Mouse (Mus musculus) layer of hippocampus, postnatal 10 days (tissue): ENCODE measurements at regions not wholly inside any gene's neighbourhood (a gene's known extent, or its start where the extent isn't known, plus 50 kb on each side); places are given as distances from the start of the nearest gene placed in this dataset.

Experiments used
- DNase-seq, 2 experiments: peaks; one replicate each; pipeline ENCODE4 v3.0.0; 2021; ENCODE audit warnings: low spot score in 2 of 2

GRCm38 (mm10) chr15:56166236-56166635, 1311.2 kb downstream of the Slc22a22 start:
- DNase-seq: no peak

- no peak for DNase-seq
Observed at GRCm38 (mm10) chr15:56158726-56159125, 1318.7 kb downstream of the Slc22a22 start.

- DNase-seq: no peak
Observed at GRCm38 (mm10) chr15:56139451-56139850, 1338.0 kb downstream of the Slc22a22 start.

GRCm38 (mm10) chr15:56136420-56136970, 1340.9 kb downstream of the Slc22a22 start:
- no peak for DNase-seq

- no peak for DNase-seq
Observed at GRCm38 (mm10) chr15:56128029-56128428, 1349.4 kb downstream of the Slc22a22 start.

- DNase-seq: no peak
Observed at GRCm38 (mm10) chr15:56119287-56120065, 1357.9 kb downstream of the Slc22a22 start.

- no peak for DNase-seq
Observed at GRCm38 (mm10) chr15:56108313-56108712, 1369.1 kb downstream of the Slc22a22 start.

GRCm38 (mm10) chr15:56107719-56108118, 1369.7 kb downstream of the Slc22a22 start:
- no peak for DNase-seq

- DNase-seq: no peak
Observed at GRCm38 (mm10) chr15:56100133-56100735, 1377.2 kb downstream of the Slc22a22 start.

- DNase-seq: no peak
Observed at GRCm38 (mm10) chr15:56077838-56078567, 1399.4 kb downstream of the Slc22a22 start.

GRCm38 (mm10) chr15:56077081-56077480, 1400.3 kb downstream of the Slc22a22 start:
- DNase-seq: no peak

- DNase-seq: no peak
Observed at GRCm38 (mm10) chr15:56076680-56077079, 1400.7 kb downstream of the Slc22a22 start.

- DNase-seq: no peak
Observed at GRCm38 (mm10) chr15:56069511-56069910, 1407.9 kb downstream of the Slc22a22 start.

- DNase-seq: no peak
Observed at GRCm38 (mm10) chr15:56067214-56067613, 1410.2 kb downstream of the Slc22a22 start.

GRCm38 (mm10) chr15:56066540-56066939, 1410.9 kb downstream of the Slc22a22 start:
- DNase-seq: no peak

- no peak for DNase-seq
Observed at GRCm38 (mm10) chr15:56065872-56066534, 1411.4 kb downstream of the Slc22a22 start.

GRCm38 (mm10) chr15:56062576-56062975, 1414.8 kb downstream of the Slc22a22 start:
- no peak for DNase-seq

- DNase-seq: no peak
Observed at GRCm38 (mm10) chr15:56061326-56061725, 1416.1 kb downstream of the Slc22a22 start.

GRCm38 (mm10) chr15:56050716-56051115, 1426.7 kb downstream of the Slc22a22 start:
- no peak for DNase-seq

GRCm38 (mm10) chr15:56047832-56048231, 1429.6 kb downstream of the Slc22a22 start:
- no peak for DNase-seq
